Mouse (Mus musculus): ENCODE results near the gene Thap4. TPM values are rescaled to one million over a fixed set of nuclear protein-coding genes. Genes with fewer than 3 reads are reported as not detected.

Thap4 gene
- polyA plus RNA-seq, 1 experiment = 226 TPM

DNA sequence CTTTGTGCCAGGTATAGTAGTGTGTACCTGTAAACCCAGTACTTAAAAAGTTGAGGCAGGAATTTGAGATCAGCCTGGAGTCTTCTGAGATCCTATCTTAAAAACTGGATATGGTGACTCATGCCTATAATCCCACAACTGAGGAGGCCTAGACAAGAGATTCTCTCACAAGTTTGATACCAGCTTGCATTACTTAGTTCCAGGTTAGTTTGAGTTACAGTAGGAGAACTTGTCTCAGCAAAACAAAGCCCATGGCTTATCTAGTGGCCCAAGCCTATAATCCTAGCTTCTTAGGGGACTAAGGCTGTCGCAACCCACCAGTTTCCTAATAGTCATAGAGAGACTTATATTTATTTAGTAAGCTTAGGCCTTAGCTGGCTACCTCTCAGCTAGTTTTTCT, 5.4 kb upstream of the Thap4 start:
- peaks cover 2% of the 10 kb centered on the region; the same call in 1 of the 2 replicates for H3K4me1 ChIP-seq (ENCODE audit: control insufficient read depth, insufficient read depth, low read length)
- no peak overlapping the region for H3K27ac ChIP-seq (ENCODE audit: insufficient read depth, low read depth, low read length)
- WGBS = 100% methylated on average over 1 of the region's 1 CpGs
- no peaks in the 10 kb centered on the region for H3K36me3 ChIP-seq (ENCODE audit: control insufficient read depth, insufficient read depth, low read length)
- TF ChIP-seq POLR2A (IDR thresholded peaks at IDR 0.05; ENCODE audit: low read depth, low read length) (no peak), CTCF (conservative IDR thresholded peaks at IDR 0.05; ENCODE audit: insufficient read depth, insufficient read length, low read depth, low read length) (no peak)
- H3K4me3 ChIP-seq (ENCODE audit: insufficient read depth, low read depth, low read length) = no peak overlapping the region
- no peaks in the 10 kb centered on the region for H3K27me3 ChIP-seq (replicated peaks; ENCODE audit: control insufficient read depth, insufficient read depth, low read length)
- no peak for DNase-seq

- no peak for TF ChIP-seq CTCF (conservative IDR thresholded peaks at IDR 0.05; ENCODE audit: insufficient read depth, insufficient read length, low read depth, low read length)
- no peak overlapping the region for H3K4me3 ChIP-seq (ENCODE audit: insufficient read depth, low read depth, low read length)
- no peaks in the 10 kb centered on the region for H3K36me3 ChIP-seq (ENCODE audit: control insufficient read depth, insufficient read depth, low read length)
- no peaks in the 10 kb centered on the region for H3K27me3 ChIP-seq (replicated peaks; ENCODE audit: control insufficient read depth, insufficient read depth, low read length)
- H3K27ac ChIP-seq (ENCODE audit: insufficient read depth, low read depth, low read length) = no peak overlapping the region
- peaks cover 8% of the 10 kb centered on the region; the same call in 1 of the 2 replicates for H3K4me1 ChIP-seq (ENCODE audit: control insufficient read depth, insufficient read depth, low read length)
- no peak for DNase-seq
Observed at GRCm38 (mm10) chr1:93756154-93756553, 1.5 kb upstream of the Thap4 start.

GRCm38 (mm10) chr1:93755618-93756017, 954 bp upstream of the Thap4 start:
- peaks cover 8% of the 10 kb centered on the region; the same call in 1 of the 2 replicates for H3K4me1 ChIP-seq (ENCODE audit: control insufficient read depth, insufficient read depth, low read length)
- H3K36me3 ChIP-seq (ENCODE audit: control insufficient read depth, insufficient read depth, low read length) = no peaks in the 10 kb centered on the region
- H3K27ac ChIP-seq (ENCODE audit: insufficient read depth, low read depth, low read length) = no peak overlapping the region
- DNase-seq = no peak
- H3K27me3 ChIP-seq (replicated peaks; ENCODE audit: control insufficient read depth, insufficient read depth, low read length) = no peaks in the 10 kb centered on the region
- WGBS = 16% methylated on average over 7 of the region's 7 CpGs
- no peak for TF ChIP-seq CTCF (conservative IDR thresholded peaks at IDR 0.05; ENCODE audit: insufficient read depth, insufficient read length, low read depth, low read length)
- TF ChIP-seq POLR2A (IDR thresholded peaks at IDR 0.05; ENCODE audit: low read depth, low read length) = no peak
- peak overlapping the region; percentile 80; the same call in 1 of the 2 replicates for H3K4me3 ChIP-seq (ENCODE audit: insufficient read depth, low read depth, low read length)

GRCm38 (mm10) chr1:93755291-93755610, 587 bp upstream of the Thap4 start:
- DNase-seq = no peak
- no peaks in the 10 kb centered on the region; the same call in 1 of the 2 replicates for H3K36me3 ChIP-seq (ENCODE audit: control insufficient read depth, insufficient read depth, low read length)
- WGBS = under 1% methylated on average over 13 of the region's 13 CpGs
- H3K27ac ChIP-seq (ENCODE audit: insufficient read depth, low read depth, low read length) = 0 out of 2 replicates have a peak overlapping the region, but pooled peaks have one; percentile 0
- H3K27me3 ChIP-seq (replicated peaks; ENCODE audit: control insufficient read depth, insufficient read depth, low read length) = no peaks in the 10 kb centered on the region
- peaks cover 8% of the 10 kb centered on the region; the same call in 1 of the 2 replicates for H3K4me1 ChIP-seq (ENCODE audit: control insufficient read depth, insufficient read depth, low read length)
- H3K4me3 ChIP-seq (ENCODE audit: insufficient read depth, low read depth, low read length) = peak overlapping the region; percentile 80
- TF ChIP-seq CTCF (conservative IDR thresholded peaks at IDR 0.05; ENCODE audit: insufficient read depth, insufficient read length, low read depth, low read length) = no peak
- no peak for TF ChIP-seq POLR2A (IDR thresholded peaks at IDR 0.05; ENCODE audit: low read depth, low read length)

DNA sequence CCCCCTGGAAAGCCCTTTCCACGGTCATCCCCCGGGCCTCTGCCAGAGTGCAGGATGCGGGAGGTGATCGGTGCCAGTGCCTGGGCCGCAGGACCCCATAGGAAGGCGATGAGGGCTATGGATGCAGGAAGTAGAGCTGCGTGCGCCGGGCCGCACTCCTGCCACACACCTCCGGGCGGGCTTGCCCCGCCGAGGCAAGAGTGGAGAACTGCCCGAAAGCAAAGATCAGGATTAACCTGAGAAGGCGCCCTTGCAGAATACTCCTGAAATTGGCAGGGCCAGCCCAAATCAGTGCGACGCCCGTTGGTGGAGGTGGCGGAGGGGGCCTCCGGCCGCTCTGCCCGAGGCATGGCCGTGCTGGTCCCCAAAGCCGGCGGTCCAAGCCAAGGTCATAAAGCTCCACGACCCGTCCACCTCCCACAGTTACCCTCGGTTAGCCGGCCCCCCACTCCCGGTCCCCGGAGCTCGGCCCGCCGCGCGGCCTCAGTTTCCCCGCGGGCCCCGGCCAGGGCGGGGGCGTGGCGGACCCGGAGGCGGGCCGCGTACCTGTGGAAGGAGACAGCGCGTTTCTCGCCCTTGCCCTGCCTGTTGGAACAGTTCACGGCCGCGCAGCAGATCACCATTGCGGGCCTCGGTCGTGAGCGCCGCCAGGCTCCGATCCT, 622 bp downstream of the Thap4 start:
- peak; percentile 43 for DNase-seq
- Histone ChIP-seq H3K27me3 (replicated peaks; ENCODE audit: control insufficient read depth, insufficient read depth, low read length) (no peaks in the 10 kb centered on the region), H3K4me1 (ENCODE audit: control insufficient read depth, insufficient read depth, low read length) (peaks cover 8% of the 10 kb centered on the region; the same call in 1 of the 2 replicates), H3K36me3 (ENCODE audit: control insufficient read depth, insufficient read depth, low read length) (no peaks in the 10 kb centered on the region; the same call in 1 of the 2 replicates), H3K27ac (ENCODE audit: insufficient read depth, low read depth, low read length) (peak overlapping the region; percentile 60), H3K4me3 (ENCODE audit: insufficient read depth, low read depth, low read length) (peak overlapping the region; percentile 80)
- under 1% methylated on average over 59 of the region's 59 CpGs for WGBS
- no peak for TF ChIP-seq CTCF (conservative IDR thresholded peaks at IDR 0.05; ENCODE audit: insufficient read depth, insufficient read length, low read depth, low read length)
- no peak for TF ChIP-seq POLR2A (IDR thresholded peaks at IDR 0.05; ENCODE audit: low read depth, low read length)

GRCm38 (mm10) chr1:93751290-93751689, 3.4 kb downstream of the Thap4 start, which contains the start of gene Atg4b:
TSS of gene Atg4b (plus strand) at chr1:93751500.
- peaks cover 14% of the 10 kb centered on the region; the same call in 1 of the 2 replicates for H3K4me1 ChIP-seq (ENCODE audit: control insufficient read depth, insufficient read depth, low read length)
- DNase-seq = peak; percentile 39
- H3K4me3 ChIP-seq (ENCODE audit: insufficient read depth, low read depth, low read length) = no peak within 1 kb of the TSS
- H3K36me3 ChIP-seq (ENCODE audit: control insufficient read depth, insufficient read depth, low read length) = no peaks in the 10 kb centered on the region; the same call in 1 of the 2 replicates
- TF ChIP-seq POLR2A (IDR thresholded peaks at IDR 0.05; ENCODE audit: low read depth, low read length) = no peak
- no peak for TF ChIP-seq CTCF (conservative IDR thresholded peaks at IDR 0.05; ENCODE audit: insufficient read depth, insufficient read length, low read depth, low read length)
- no peaks in the 10 kb centered on the region for H3K27me3 ChIP-seq (replicated peaks; ENCODE audit: control insufficient read depth, insufficient read depth, low read length)
- WGBS = 66% methylated on average over 6 of the region's 6 CpGs
- no peak within 1 kb of the TSS for H3K27ac ChIP-seq (ENCODE audit: insufficient read depth, low read depth, low read length)

GRCm38 (mm10) chr1:93748539-93748938, 6.1 kb downstream of the Thap4 start:
- Histone ChIP-seq H3K27ac (ENCODE audit: insufficient read depth, low read depth, low read length) (no peak overlapping the region), H3K4me1 (ENCODE audit: control insufficient read depth, insufficient read depth, low read length) (peaks cover 13% of the 10 kb centered on the region; the same call in 1 of the 2 replicates), H3K27me3 (replicated peaks; ENCODE audit: control insufficient read depth, insufficient read depth, low read length) (no peaks in the 10 kb centered on the region), H3K36me3 (ENCODE audit: control insufficient read depth, insufficient read depth, low read length) (no peaks in the 10 kb centered on the region; the same call in 1 of the 2 replicates), H3K4me3 (ENCODE audit: insufficient read depth, low read depth, low read length) (no peak overlapping the region)
- WGBS = 73% methylated on average over 1 of the region's 1 CpGs
- DNase-seq = no peak
- no peak for TF ChIP-seq CTCF (conservative IDR thresholded peaks at IDR 0.05; ENCODE audit: insufficient read depth, insufficient read length, low read depth, low read length)
- TF ChIP-seq POLR2A (IDR thresholded peaks at IDR 0.05; ENCODE audit: low read depth, low read length) = no peak

Data from kidney, adult 2 months (tissue).